Mouse (Mus musculus): ENCODE results near the gene Snupn. TPM values are rescaled to one million over a fixed set of nuclear protein-coding genes. Genes with fewer than 3 reads are reported as not detected.
A peak's percentile ranks its signal among the peaks of the same experiment; 100 is the strongest.
"Not testable (repeated sequence)": the region's sequence is repeated elsewhere in the genome, so short reads cannot be mapped to it uniquely, and the experiment has no call there.

The Snupn gene
- polyA plus RNA-seq, 1 experiment from 2014 or later: 20.0 TPM

- Histone ChIP-seq H3K4me1 (ENCODE audit: control insufficient read depth, insufficient read depth, low read length) (no peaks in the 10 kb centered on the region), H3K9ac (ENCODE audit: low read length) (no peak overlapping the region), H3K36me3 (ENCODE audit: control insufficient read depth, insufficient read depth, low read length) (no peaks in the 10 kb centered on the region), H3K9me3 (replicated peaks; ENCODE audit: control insufficient read depth, low read length) (no peaks in the 10 kb centered on the region), H3K4me3 (replicated peaks; ENCODE audit: low read length) (no peak overlapping the region), H3K4me2 (ENCODE audit: low read depth, low read length) (no peak overlapping the region), H3K27ac (ENCODE audit: low read length) (no peak overlapping the region), H3K27me3 (ENCODE audit: control insufficient read depth, insufficient read depth, low read length) (no peaks in the 10 kb centered on the region)
- no peak for ATAC-seq (ENCODE audit: insufficient read depth, low FRiP score)
- WGBS: 71% methylated on average over 3 of the region's 3 CpGs
Observed at GRCm38 (mm10) chr9:56975199-56975598, 24.5 kb downstream of the Snupn start.

GRCm38 (mm10) chr9:56980186-56980585 lies 29.5 kb downstream of the Snupn start:
- WGBS: 91% methylated on average over 6 of the region's 6 CpGs
- Histone ChIP-seq H3K4me2 (ENCODE audit: low read depth, low read length) (no peak overlapping the region), H3K4me3 (replicated peaks; ENCODE audit: low read length) (no peak overlapping the region), H3K27ac (ENCODE audit: low read length) (no peak overlapping the region), H3K27me3 (ENCODE audit: control insufficient read depth, insufficient read depth, low read length) (no peaks in the 10 kb centered on the region), H3K9ac (ENCODE audit: low read length) (no peak overlapping the region), H3K36me3 (ENCODE audit: control insufficient read depth, insufficient read depth, low read length) (no peaks in the 10 kb centered on the region), H3K4me1 (ENCODE audit: control insufficient read depth, insufficient read depth, low read length) (no peaks in the 10 kb centered on the region), H3K9me3 (replicated peaks; ENCODE audit: control insufficient read depth, low read length) (no peaks in the 10 kb centered on the region)
- no peak for ATAC-seq (ENCODE audit: insufficient read depth, low FRiP score)

- ATAC-seq (ENCODE audit: insufficient read depth, low FRiP score): no peak
- H3K36me3 ChIP-seq (ENCODE audit: control insufficient read depth, insufficient read depth, low read length): no peaks in the 10 kb centered on the region
- no peak overlapping the region for H3K27ac ChIP-seq (ENCODE audit: low read length)
- no peaks in the 10 kb centered on the region for H3K27me3 ChIP-seq (ENCODE audit: control insufficient read depth, insufficient read depth, low read length)
- no peaks in the 10 kb centered on the region for H3K9me3 ChIP-seq (replicated peaks; ENCODE audit: control insufficient read depth, low read length)
- WGBS: 62% methylated on average over 1 of the region's 1 CpGs
- no peaks in the 10 kb centered on the region for H3K4me1 ChIP-seq (ENCODE audit: control insufficient read depth, insufficient read depth, low read length)
- H3K4me2 ChIP-seq (ENCODE audit: low read depth, low read length): no peak overlapping the region
- no peak overlapping the region for H3K9ac ChIP-seq (ENCODE audit: low read length)
- no peak overlapping the region for H3K4me3 ChIP-seq (replicated peaks; ENCODE audit: low read length)
Observed at GRCm38 (mm10) chr9:56981502-56981901, 30.8 kb downstream of the Snupn start.

- H3K9me3 ChIP-seq (replicated peaks; ENCODE audit: control insufficient read depth, low read length): no peaks in the 10 kb centered on the region
- 2% methylated on average over 58 of the region's 62 CpGs for WGBS
Observed at GRCm38 (mm10) chr9:56994286-56995197, 43.9 kb downstream of the Snupn start, which contains the start of gene Ptpn9. Gene Ptpn9 (plus strand): TSS chr9:56994923.

GRCm38 (mm10) chr9:56995198-56996027 lies 44.7 kb downstream of the Snupn start:
- Histone ChIP-seq H3K4me1 (ENCODE audit: control insufficient read depth, insufficient read depth, low read length) (peaks cover 6% of the 10 kb centered on the region), H3K9me3 (replicated peaks; ENCODE audit: control insufficient read depth, low read length) (no peaks in the 10 kb centered on the region), H3K36me3 (ENCODE audit: control insufficient read depth, insufficient read depth, low read length) (no peaks in the 10 kb centered on the region), H3K27ac (ENCODE audit: low read length) (peak overlapping the region; percentile 96), H3K4me2 (ENCODE audit: low read depth, low read length) (peak overlapping the region; percentile 81), H3K9ac (ENCODE audit: low read length) (peak overlapping the region; percentile 99), H3K4me3 (replicated peaks; ENCODE audit: low read length) (peak overlapping the region; percentile 86), H3K27me3 (ENCODE audit: control insufficient read depth, insufficient read depth, low read length) (no peaks in the 10 kb centered on the region)
- under 1% methylated on average over 80 of the region's 80 CpGs for WGBS
- ATAC-seq (ENCODE audit: insufficient read depth, low FRiP score): peak; percentile 73

More at GRCm38 (mm10) chr9:56994286-56995197, 43.9 kb downstream of the Snupn start, which contains the start of gene Ptpn9:
- Histone ChIP-seq H3K4me1 (ENCODE audit: control insufficient read depth, insufficient read depth, low read length) (peaks cover 6% of the 10 kb centered on the region), H3K27ac (ENCODE audit: low read length) (peak within 1 kb of the TSS; percentile 96), H3K4me3 (replicated peaks; ENCODE audit: low read length) (peak within 1 kb of the TSS; percentile 86), H3K36me3 (ENCODE audit: control insufficient read depth, insufficient read depth, low read length) (no peaks in the 10 kb centered on the region), H3K9ac (ENCODE audit: low read length) (peak within 1 kb of the TSS; percentile 99), H3K27me3 (ENCODE audit: control insufficient read depth, insufficient read depth, low read length) (no peaks in the 10 kb centered on the region), H3K4me2 (ENCODE audit: low read depth, low read length) (peak within 1 kb of the TSS; percentile 81)
- ATAC-seq (ENCODE audit: insufficient read depth, low FRiP score): peak; percentile 93

- H3K27ac ChIP-seq (ENCODE audit: low read length): peak overlapping the region; percentile 96
- H3K9ac ChIP-seq (ENCODE audit: low read length): peak overlapping the region; percentile 99
- no peaks in the 10 kb centered on the region for H3K36me3 ChIP-seq (ENCODE audit: control insufficient read depth, insufficient read depth, low read length)
- H3K9me3 ChIP-seq (replicated peaks; ENCODE audit: control insufficient read depth, low read length): no peaks in the 10 kb centered on the region
- H3K27me3 ChIP-seq (ENCODE audit: control insufficient read depth, insufficient read depth, low read length): no peaks in the 10 kb centered on the region
- peak overlapping the region; percentile 81 for H3K4me2 ChIP-seq (ENCODE audit: low read depth, low read length)
- ATAC-seq (ENCODE audit: insufficient read depth, low FRiP score): no peak
- WGBS: 0% methylated on average over 5 of the region's 5 CpGs
- peaks cover 6% of the 10 kb centered on the region for H3K4me1 ChIP-seq (ENCODE audit: control insufficient read depth, insufficient read depth, low read length)
- peak overlapping the region; percentile 86 for H3K4me3 ChIP-seq (replicated peaks; ENCODE audit: low read length)
Observed at GRCm38 (mm10) chr9:56996028-56996346, 45.3 kb downstream of the Snupn start.

GRCm38 (mm10) chr9:56997206-56997605 lies 46.5 kb downstream of the Snupn start:
- H3K27ac ChIP-seq (ENCODE audit: low read length); H3K27me3 ChIP-seq (ENCODE audit: control insufficient read depth, insufficient read depth, low read length); H3K4me1 ChIP-seq (ENCODE audit: control insufficient read depth, insufficient read depth, low read length); ATAC-seq (ENCODE audit: insufficient read depth, low FRiP score); H3K4me3 ChIP-seq (replicated peaks; ENCODE audit: low read length); H3K4me2 ChIP-seq (ENCODE audit: low read depth, low read length); H3K36me3 ChIP-seq (ENCODE audit: control insufficient read depth, insufficient read depth, low read length); H3K9me3 ChIP-seq (replicated peaks; ENCODE audit: control insufficient read depth, low read length); H3K9ac ChIP-seq (ENCODE audit: low read length): not testable (repeated sequence)
- WGBS: 85% methylated on average over 1 of the region's 1 CpGs

GRCm38 (mm10) chr9:57003011-57003410 lies 52.3 kb downstream of the Snupn start:
- Histone ChIP-seq H3K4me2 (ENCODE audit: low read depth, low read length) (no peak overlapping the region), H3K27me3 (ENCODE audit: control insufficient read depth, insufficient read depth, low read length) (no peaks in the 10 kb centered on the region), H3K9me3 (replicated peaks; ENCODE audit: control insufficient read depth, low read length) (no peaks in the 10 kb centered on the region), H3K36me3 (ENCODE audit: control insufficient read depth, insufficient read depth, low read length) (no peaks in the 10 kb centered on the region), H3K4me3 (replicated peaks; ENCODE audit: low read length) (no peak overlapping the region), H3K9ac (ENCODE audit: low read length) (no peak overlapping the region), H3K4me1 (ENCODE audit: control insufficient read depth, insufficient read depth, low read length) (no peaks in the 10 kb centered on the region), H3K27ac (ENCODE audit: low read length) (no peak overlapping the region)
- WGBS: 49% methylated on average over 4 of the region's 4 CpGs
- no peak for ATAC-seq (ENCODE audit: insufficient read depth, low FRiP score)

- 79% methylated on average over 1 of the region's 1 CpGs for WGBS
- Histone ChIP-seq H3K36me3 (ENCODE audit: control insufficient read depth, insufficient read depth, low read length) (peaks cover 8% of the 10 kb centered on the region; the same call in 1 of the 2 replicates), H3K9ac (ENCODE audit: low read length) (no peak overlapping the region), H3K4me3 (replicated peaks; ENCODE audit: low read length) (no peak overlapping the region), H3K4me2 (ENCODE audit: low read depth, low read length) (no peak overlapping the region), H3K27me3 (ENCODE audit: control insufficient read depth, insufficient read depth, low read length) (no peaks in the 10 kb centered on the region), H3K9me3 (replicated peaks; ENCODE audit: control insufficient read depth, low read length) (peaks cover 4% of the 10 kb centered on the region), H3K27ac (ENCODE audit: low read length) (no peak overlapping the region), H3K4me1 (ENCODE audit: control insufficient read depth, insufficient read depth, low read length) (no peaks in the 10 kb centered on the region)
- ATAC-seq (ENCODE audit: insufficient read depth, low FRiP score): no peak
Observed at GRCm38 (mm10) chr9:57012393-57012792, 61.7 kb downstream of the Snupn start.
